Mouse (Mus musculus) olfactory bulb, adult 2 months (tissue): ENCODE results near the gene Acyp2. TPM values are rescaled to one million over a fixed set of nuclear protein-coding genes. Genes with fewer than 3 reads are reported as not detected.
A peak's percentile ranks its signal among the peaks of the same experiment; 100 is the strongest.
"Not testable (repeated sequence)": the region's sequence is repeated elsewhere in the genome, so short reads cannot be mapped to it uniquely, and the experiment has no call there.

Experiments
- H3K27ac ChIP-seq: fragments of 200-500 bp; 2 replicates; pipeline ENCODE4 v1.5.1; 2012; ENCODE audit warnings: low read depth, low read length; ENCODE audit not compliant: insufficient read depth
- H3K4me1 ChIP-seq: fragments of 200-500 bp; 2 replicates; pipeline ENCODE4 v1.6.1; 2012; ENCODE audit warnings: low read length; ENCODE audit not compliant: control insufficient read depth, insufficient read depth
- H3K4me3 ChIP-seq: fragments of 200-500 bp; 2 replicates; pipeline ENCODE4 v1.5.1; 2012; ENCODE audit warnings: mild to moderate bottlenecking, low read depth, low read length, moderate library complexity; ENCODE audit not compliant: insufficient read depth
- CTCF ChIP-seq: fragments of 200-500 bp; IDR thresholded peaks from 2 replicates; pipeline ENCODE4 v1.5.1; 2012; ENCODE audit warnings: low read depth, mild to moderate bottlenecking, low read length, moderate library complexity; ENCODE audit not compliant: insufficient read depth
- POLR2A ChIP-seq: fragments of 200-500 bp; IDR thresholded peaks from 2 replicates; pipeline ENCODE4 v1.6.1; 2012; ENCODE audit warnings: mild to moderate bottlenecking, low read depth, low read length, moderate library complexity; ENCODE audit not compliant: insufficient read depth
- WGBS: fragments of 180-500 bp; shearing (Covaris S2); methylation state at CpG from one replicate; pipeline ENCODE4 v1.1.7; 2018; 5-methylcytosine and 5-hydroxymethylcytosine counted together
- polyA plus RNA-seq: library from polyadenylated mRNA; stranded (reverse); fragments of >200 nt; gene quantifications from 2 replicates; pipeline ENCODE4 v1.2.4, GENCODE M21; 2012; ENCODE audit warnings: low replicate concordance; ENCODE audit not compliant: missing spikeins, insufficient read depth, insufficient read length

Gene Acyp2
- polyA plus RNA-seq, 1 experiment = not detected

GRCm38 (mm10) chr11:30635674-30636073 is 13.7 kb downstream of the Acyp2 start:
- peak overlapping the region; percentile 3; the same call in 1 of the 2 replicates for H3K27ac ChIP-seq
- TF ChIP-seq CTCF = no peak
- TF ChIP-seq POLR2A = no peak
- WGBS = 97% methylated on average over 1 of the region's 1 CpGs
- no peaks in the 10 kb centered on the region for H3K4me1 ChIP-seq
- no peak overlapping the region for H3K4me3 ChIP-seq

- H3K4me3 ChIP-seq = no peak overlapping the region
- WGBS = 78% methylated on average over 6 of the region's 6 CpGs
These were observed 18.9 kb downstream of the Acyp2 start for GRCm38 (mm10) chr11:30630514-30630913.

GRCm38 (mm10) chr11:30623218-30623617 is 26.2 kb downstream of the Acyp2 start:
- Histone ChIP-seq H3K4me3 (no peak overlapping the region), H3K27ac (no peak overlapping the region), H3K4me1 (no peaks in the 10 kb centered on the region)
- TF ChIP-seq POLR2A = no peak
- TF ChIP-seq CTCF = no peak
- WGBS = 94% methylated on average over 2 of the region's 2 CpGs

More at GRCm38 (mm10) chr11:30630514-30630913, 18.9 kb downstream of the Acyp2 start:
- no peak for TF ChIP-seq POLR2A
- no peak for TF ChIP-seq CTCF
- H3K4me1 ChIP-seq = no peaks in the 10 kb centered on the region
- no peak overlapping the region for H3K27ac ChIP-seq

- H3K4me3 ChIP-seq, H3K27ac ChIP-seq, H3K4me1 ChIP-seq: not testable (repeated sequence)
- 100% methylated on average over 1 of the region's 1 CpGs for WGBS
These were observed 27.7 kb downstream of the Acyp2 start for GRCm38 (mm10) chr11:30621386-30622363.

- WGBS = 78% methylated on average over 4 of the region's 4 CpGs
- TF ChIP-seq CTCF (no peak), POLR2A (no peak)
- Histone ChIP-seq H3K4me3 (no peak overlapping the region), H3K4me1 (no peaks in the 10 kb centered on the region), H3K27ac (no peak overlapping the region)
These were observed 31.2 kb downstream of the Acyp2 start for GRCm38 (mm10) chr11:30618235-30618634.

GRCm38 (mm10) chr11:30617571-30618097 is 31.8 kb downstream of the Acyp2 start:
- no peak overlapping the region for H3K4me3 ChIP-seq
- TF ChIP-seq POLR2A = no peak
- TF ChIP-seq CTCF = no peak
- H3K4me1 ChIP-seq = no peaks in the 10 kb centered on the region
- H3K27ac ChIP-seq = no peak overlapping the region
- WGBS = 51% methylated on average over 2 of the region's 2 CpGs

- Histone ChIP-seq H3K4me1 (no peaks in the 10 kb centered on the region), H3K27ac (no peak overlapping the region), H3K4me3 (no peak overlapping the region)
- 100% methylated on average over 1 of the region's 1 CpGs for WGBS
- TF ChIP-seq CTCF (no peak), POLR2A (no peak)
These were observed 33.4 kb downstream of the Acyp2 start for GRCm38 (mm10) chr11:30615977-30616376.

- TF ChIP-seq POLR2A = no peak
- no peak for TF ChIP-seq CTCF
- H3K27ac ChIP-seq = no peak overlapping the region
- 85% methylated on average over 1 of the region's 1 CpGs for WGBS
- no peak overlapping the region for H3K4me3 ChIP-seq
- H3K4me1 ChIP-seq = no peaks in the 10 kb centered on the region
These were observed 35.4 kb downstream of the Acyp2 start for GRCm38 (mm10) chr11:30613916-30614546.

- Histone ChIP-seq H3K27ac (no peak overlapping the region), H3K4me1 (no peaks in the 10 kb centered on the region), H3K4me3 (no peak overlapping the region)
- TF ChIP-seq CTCF (no peak), POLR2A (no peak)
These were observed 36.7 kb downstream of the Acyp2 start for GRCm38 (mm10) chr11:30612699-30613098.
